Mouse (Mus musculus) mature B cell (primary cell): Measurements from ENCODE around the gene Unc93b1.
"Not testable (repeated sequence)": the region's sequence is repeated elsewhere in the genome, so short reads cannot be mapped to it uniquely, and the experiment has no call there.

Experiments used
- in situ Hi-C: fragments of 300-500 bp; cut with MboI; formaldehyde crosslinking; loops from 2 replicates; pipeline ENCODE4 v1.14.3; 2019

Gene Unc93b1

GRCm38 (mm10) chr19:3946715-3947114 lies 11.7 kb downstream of the Unc93b1 start:
- in situ Hi-C loops = no loop called here

DNA sequence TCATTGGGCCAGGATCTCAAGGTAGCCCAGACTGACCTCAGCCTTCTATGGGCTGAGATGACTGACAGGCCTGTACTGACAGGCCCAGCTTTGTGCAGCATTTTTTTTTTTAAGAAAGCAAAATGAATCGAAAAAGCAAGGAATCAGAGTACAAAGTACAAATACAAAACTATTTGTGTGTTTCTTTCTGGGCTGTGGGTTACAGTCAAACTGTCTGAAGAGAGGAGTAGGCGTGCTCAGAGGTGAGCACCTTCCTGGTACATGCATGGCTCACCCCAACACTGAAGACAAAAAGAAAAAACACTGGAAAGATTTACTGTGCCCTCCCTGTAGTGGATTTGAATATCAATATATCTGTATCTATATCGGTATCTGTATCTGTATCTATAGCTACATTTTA lies 12.8 kb downstream of the Unc93b1 start:
- in situ Hi-C loops = no loop called here

- in situ Hi-C loops = no loop called here
These were observed 13.6 kb downstream of the Unc93b1 start for GRCm38 (mm10) chr19:3948546-3948945.

DNA sequence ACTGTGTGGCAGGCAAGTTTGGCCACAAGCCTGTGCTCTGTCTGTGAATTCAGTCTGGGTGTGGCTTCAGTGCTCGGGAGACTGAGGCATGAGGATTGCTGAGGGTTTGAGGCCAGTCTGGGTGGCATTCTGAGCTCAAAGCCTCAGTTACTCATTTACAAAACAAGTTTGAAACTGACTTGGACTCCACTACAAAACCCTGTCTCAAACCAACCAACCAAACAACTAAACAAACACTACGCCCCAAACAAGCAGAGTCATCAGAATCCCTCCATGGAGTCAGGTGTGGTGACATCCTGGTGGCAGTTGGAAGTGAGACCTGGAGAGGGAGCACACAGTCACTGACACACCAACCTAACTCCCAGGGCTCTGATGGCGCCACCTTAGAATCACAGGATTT lies 15.3 kb downstream of the Unc93b1 start:
- in situ Hi-C loops = no loop called here

DNA sequence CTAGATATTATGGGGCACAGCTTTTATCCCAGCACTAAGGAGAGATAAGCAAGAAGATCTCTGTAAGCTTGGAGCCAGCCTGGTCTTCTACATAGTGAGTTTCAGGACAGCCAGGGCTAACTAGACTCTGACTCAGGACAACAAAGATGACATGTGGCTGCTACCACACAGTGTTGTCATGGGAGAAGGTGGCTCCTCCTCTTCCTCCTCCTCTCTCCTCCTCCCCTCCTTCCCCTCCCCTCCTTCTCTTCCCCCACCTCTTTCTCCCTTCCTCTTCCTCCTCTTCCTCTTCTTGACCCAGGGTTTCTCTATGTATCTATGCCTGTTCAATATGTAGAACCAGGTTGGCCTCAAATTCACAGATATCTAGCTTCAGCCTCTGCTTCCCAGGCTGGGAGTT lies 16.5 kb downstream of the Unc93b1 start:
- in situ Hi-C loops = no loop called here

DNA sequence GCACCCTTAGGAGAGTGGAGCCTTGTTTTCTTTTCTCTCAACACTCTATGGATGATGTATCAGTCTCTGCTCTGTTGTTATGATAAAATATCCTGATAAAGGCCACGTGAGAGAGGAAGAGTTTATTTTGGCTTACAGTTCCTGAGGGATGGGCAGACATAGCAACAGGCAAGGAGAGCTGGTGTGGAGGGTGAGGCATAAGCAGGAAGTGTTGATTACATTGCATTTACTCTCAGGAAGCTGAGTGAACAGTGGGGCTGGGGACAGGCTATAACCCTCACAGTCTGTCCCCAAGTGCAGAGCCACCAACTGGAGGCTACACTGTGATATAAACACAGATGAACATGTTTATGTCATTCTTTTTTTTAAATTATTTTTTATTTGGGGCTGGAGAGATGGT lies 17.1 kb downstream of the Unc93b1 start:
- in situ Hi-C loops = no loop called here

- in situ Hi-C loops = no loop called here
These were observed 20.0 kb downstream of the Unc93b1 start for GRCm38 (mm10) chr19:3955033-3955432.

DNA sequence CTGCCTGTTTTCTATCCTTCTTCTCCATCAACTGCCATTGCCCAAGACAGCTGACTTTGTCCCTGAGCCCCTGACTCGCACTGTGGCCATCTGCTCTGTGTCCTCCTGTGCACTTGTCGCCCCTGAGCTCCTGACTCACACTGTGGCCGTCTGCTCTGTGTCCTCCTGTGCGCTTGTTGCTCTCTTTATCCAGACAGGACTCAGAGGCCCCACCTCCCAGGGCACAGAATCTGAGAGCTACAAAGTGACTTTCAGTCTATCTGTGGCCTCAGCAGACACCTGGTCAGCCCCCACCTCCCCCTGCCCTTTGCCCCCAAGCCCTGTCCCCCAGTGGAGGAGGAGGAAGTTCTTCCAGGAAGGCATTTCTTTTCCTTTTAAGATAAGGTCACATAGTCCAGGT lies 20.8 kb downstream of the Unc93b1 start:
- in situ Hi-C loops = no loop called here

GRCm38 (mm10) chr19:3957296-3958036 lies 22.5 kb downstream of the Unc93b1 start:
- in situ Hi-C loops = not testable (repeated sequence)

- in situ Hi-C loops = no loop called here
These were observed 23.5 kb downstream of the Unc93b1 start, which contains the start of gene Aldh3b3 for GRCm38 (mm10) chr19:3958470-3958869. Gene Aldh3b3 (plus strand): TSS chr19:3958645.

GRCm38 (mm10) chr19:3959030-3959429 lies 24.0 kb downstream of the Unc93b1 start:
- in situ Hi-C loops = no loop called here

- in situ Hi-C loops = no loop called here
These were observed 25.2 kb downstream of the Unc93b1 start for GRCm38 (mm10) chr19:3960211-3960610.

DNA sequence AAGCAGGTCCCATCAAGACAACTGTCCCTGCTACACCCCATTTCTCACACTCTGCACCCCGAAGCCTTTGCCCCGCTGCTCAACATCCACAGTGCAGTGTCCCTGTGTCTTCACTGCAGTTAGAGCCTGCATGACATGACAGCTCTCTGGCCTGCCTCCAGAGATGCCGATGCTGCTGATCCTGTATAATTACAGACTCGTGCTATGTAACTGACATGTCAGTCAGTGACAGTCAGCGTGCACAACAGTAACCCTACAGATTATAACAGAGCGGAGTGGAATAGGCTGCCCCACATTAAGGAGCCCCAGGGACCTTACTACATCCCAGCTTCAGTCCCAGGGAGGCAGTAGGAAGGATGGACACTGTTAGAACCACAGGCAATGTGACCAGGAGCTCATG lies 26.8 kb downstream of the Unc93b1 start:
- in situ Hi-C loops = not testable (repeated sequence)

- in situ Hi-C loops = no loop called here
These were observed 27.5 kb downstream of the Unc93b1 start for GRCm38 (mm10) chr19:3962469-3962868.

GRCm38 (mm10) chr19:3964030-3964429 lies 29.0 kb downstream of the Unc93b1 start:
- in situ Hi-C loops = no loop called here

GRCm38 (mm10) chr19:3966330-3967075 lies 31.5 kb downstream of the Unc93b1 start:
- in situ Hi-C loops = no loop called here

DNA sequence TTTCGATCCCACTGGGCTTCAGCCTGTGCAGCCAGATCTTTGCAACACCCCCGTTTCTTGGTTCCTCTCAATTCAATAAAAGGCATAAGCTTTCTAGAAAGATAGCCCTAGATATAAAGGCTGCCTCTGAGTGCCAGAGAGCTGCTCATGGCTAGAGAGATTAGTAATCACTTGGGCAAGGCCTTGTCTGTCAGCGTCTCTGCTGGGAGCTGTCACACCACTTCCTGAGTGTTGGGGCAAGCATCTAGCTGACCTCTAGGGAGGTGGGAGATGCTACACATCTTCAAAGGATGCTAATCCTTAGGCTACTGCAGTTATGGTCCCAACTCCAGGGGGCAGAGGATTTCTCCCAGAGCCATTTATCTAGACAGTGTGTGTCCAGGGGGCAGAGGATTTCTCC lies 32.3 kb downstream of the Unc93b1 start:
- in situ Hi-C loops = no loop called here

DNA sequence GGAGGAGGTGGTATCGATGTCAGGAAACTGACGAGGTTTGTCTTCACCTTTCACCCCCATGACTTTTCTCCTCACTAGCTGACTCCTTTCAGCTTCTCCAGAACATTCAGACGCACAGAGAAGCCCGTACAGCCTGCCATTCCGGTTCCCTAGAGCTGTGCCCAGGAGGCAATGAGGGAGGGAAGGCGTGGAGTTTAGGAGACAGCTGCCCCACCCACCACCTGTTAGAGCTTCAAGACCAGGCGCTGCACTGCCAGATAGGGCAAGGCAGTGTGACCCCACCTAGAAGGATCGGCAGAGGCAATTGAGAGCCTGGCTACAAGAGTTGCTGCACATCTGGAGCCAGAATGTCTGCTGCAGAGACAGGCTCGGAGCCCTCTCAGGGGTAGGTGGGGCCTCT lies 37.2 kb downstream of the Unc93b1 start, which contains the start of gene Aldh3b2:
Gene Aldh3b2 (plus strand): TSS at position 100 of the 400 bp plus-strand sequence.
- in situ Hi-C loops = no loop called here

DNA sequence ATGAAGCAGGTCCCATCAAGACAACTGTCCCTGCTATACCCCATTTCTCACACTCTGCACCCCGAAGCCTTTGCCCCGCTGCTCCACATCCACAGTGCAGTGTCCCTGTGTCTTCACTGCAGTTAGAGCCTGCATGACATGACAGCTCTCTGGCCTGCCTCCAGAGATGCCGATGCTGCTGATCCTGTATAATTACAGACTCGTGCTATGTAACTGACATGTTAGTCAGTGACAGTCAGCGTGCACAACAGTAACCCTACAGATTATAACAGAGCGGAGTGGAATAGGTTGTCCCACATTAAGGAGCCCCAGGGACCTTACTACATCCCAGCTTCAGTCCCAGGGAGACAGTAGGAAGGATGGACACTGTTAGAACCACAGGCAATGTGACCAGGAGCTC lies 39.6 kb downstream of the Unc93b1 start:
- in situ Hi-C loops = not testable (repeated sequence)

DNA sequence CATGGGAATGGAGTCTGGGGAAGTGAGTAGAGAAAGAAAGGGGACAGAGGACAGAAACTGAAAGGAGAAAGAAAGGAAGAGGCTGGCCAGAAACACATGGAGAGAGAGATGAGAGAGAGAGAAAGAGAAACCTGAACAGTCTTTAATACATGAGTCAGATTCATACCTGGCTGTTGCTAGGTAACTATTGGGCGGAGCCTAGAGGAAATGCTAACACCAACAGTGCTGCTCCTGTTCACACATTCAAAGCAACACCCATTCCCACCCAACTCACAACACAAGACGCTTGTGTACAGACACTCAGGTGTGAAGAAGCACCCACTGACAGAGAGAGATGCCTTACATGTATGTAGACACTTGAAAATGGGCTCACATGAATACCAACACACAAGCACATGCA lies 40.9 kb downstream of the Unc93b1 start:
- in situ Hi-C loops = no loop called here

DNA sequence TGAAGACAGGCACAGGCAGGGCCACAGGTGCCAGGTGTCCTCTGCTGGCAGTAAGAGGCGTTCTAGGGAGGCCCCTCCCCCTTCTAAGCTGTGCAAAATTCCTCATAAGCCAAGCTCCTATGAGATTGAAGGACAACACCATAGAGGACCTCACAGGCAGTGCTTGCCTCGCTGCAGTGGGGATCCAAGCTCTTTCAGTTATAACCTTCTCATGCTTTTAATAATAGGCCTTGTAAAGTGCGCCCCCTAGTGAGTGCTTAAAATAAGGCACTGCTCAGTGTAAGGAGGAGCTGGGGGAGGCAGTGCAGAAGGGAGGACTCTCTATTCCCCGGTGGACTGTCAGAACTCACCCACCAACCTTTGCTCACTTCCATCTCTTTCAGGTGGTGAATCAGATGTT lies 45.3 kb downstream of the Unc93b1 start:
- in situ Hi-C loops = no loop called here

DNA sequence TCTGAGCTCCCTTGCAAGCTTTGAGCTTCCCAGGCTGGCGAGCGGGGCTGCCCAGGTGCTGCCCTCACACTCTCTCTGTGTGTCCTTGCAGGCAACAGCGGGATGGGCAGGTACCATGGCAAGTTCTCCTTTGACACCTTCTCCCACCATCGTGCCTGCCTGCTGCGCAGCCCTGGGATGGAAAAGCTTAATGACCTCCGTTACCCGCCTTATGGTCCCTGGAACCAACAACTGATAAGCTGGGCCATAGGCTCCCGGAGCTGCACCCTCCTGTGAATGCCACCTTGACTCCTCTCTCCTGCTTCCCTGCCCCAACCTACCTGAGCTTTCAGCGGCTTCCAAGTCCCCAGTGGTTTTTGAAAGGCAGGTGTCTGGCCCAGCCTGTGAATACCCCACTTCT lies 45.9 kb downstream of the Unc93b1 start:
- in situ Hi-C loops = no loop called here

GRCm38 (mm10) chr19:3983527-3984200 lies 48.7 kb downstream of the Unc93b1 start:
- in situ Hi-C loops = no loop called here
